Mouse (Mus musculus) CH12.LX (cell line): ENCODE measurements around the gene Cbx4.

Source experiments
- CHD2 ChIP-seq: IDR thresholded peaks from 2 replicates; pipeline ENCODE4 v1.6.1; 2011; ENCODE audit warnings: low read length, improper control_type of control experiment
- CTCF ChIP-seq, 2 experiments: IDR thresholded peaks in 1 of 2; conservative IDR thresholded peaks in 1 of 2; 2 replicates each; pipeline ENCODE4 v1.5.1; 2011 to 2012; ENCODE audit warnings: low read depth in 2 of 2, low read length in 2 of 2, improper control_type of control experiment in 1 of 2, inconsistent platforms in 1 of 2, mild to moderate bottlenecking in 1 of 2, moderate library complexity in 1 of 2
- MAFK ChIP-seq: IDR thresholded peaks from 2 replicates; pipeline ENCODE4 v1.6.1; 2011; ENCODE audit warnings: low read length, improper control_type of control experiment; ENCODE audit not compliant: insufficient replicate concordance
- MAX ChIP-seq: IDR thresholded peaks from 2 replicates; pipeline ENCODE4 v1.6.1; 2011; ENCODE audit warnings: low read length, improper control_type of control experiment
- MEF2A ChIP-seq: IDR thresholded peaks from 2 replicates; pipeline ENCODE4 v1.6.1; 2014; ENCODE audit warnings: low read depth, mild to moderate bottlenecking, inconsistent platforms, low read length, improper control_type of control experiment, borderline replicate concordance
- MYC ChIP-seq: IDR thresholded peaks from 2 replicates; pipeline ENCODE4 v1.6.1; 2011; ENCODE audit warnings: low read depth, mild to moderate bottlenecking, improper control_type of control experiment, low read length
- NRF1 ChIP-seq: IDR thresholded peaks from 2 replicates; pipeline ENCODE4 v1.6.1; 2014; ENCODE audit warnings: low read depth, mild to moderate bottlenecking, inconsistent platforms, low read length, improper control_type of control experiment, moderate library complexity
- POLR2A ChIP-seq: IDR thresholded peaks from 2 replicates; pipeline ENCODE4 v1.6.1; 2011; ENCODE audit warnings: low read depth, mild to moderate bottlenecking, improper control_type of control experiment, low read length
- RAD21 ChIP-seq: IDR thresholded peaks from 2 replicates; pipeline ENCODE4 v1.6.1; 2011; ENCODE audit warnings: low read depth, mild to moderate bottlenecking, low read length, improper control_type of control experiment, moderate library complexity
- TBP ChIP-seq: conservative IDR thresholded peaks from 2 replicates; pipeline ENCODE4 v1.6.1; 2011; ENCODE audit warnings: low read depth, low read length, improper control_type of control experiment
- UBTF ChIP-seq: IDR thresholded peaks from 2 replicates; pipeline ENCODE4 v1.6.1; 2012; ENCODE audit warnings: low read depth, mild to moderate bottlenecking, inconsistent platforms, low read length, improper control_type of control experiment, moderate library complexity
- ZC3H11A ChIP-seq: IDR thresholded peaks from 2 replicates; pipeline ENCODE4 v1.6.1; 2012; ENCODE audit warnings: low read depth, mild to moderate bottlenecking, inconsistent platforms, low read length, improper control_type of control experiment
- ZKSCAN1 ChIP-seq: IDR thresholded peaks from 2 replicates; pipeline ENCODE4 v1.6.1; 2012; ENCODE audit warnings: low read depth, inconsistent platforms, low read length, improper control_type of control experiment, borderline replicate concordance

GRCm38 (mm10) chr11:119053738-119054350, 32.2 kb downstream of the Cbx4 start:
- TF ChIP-seq TBP (no peak), NRF1 (peak; percentile 74), UBTF (no peak), CTCF (conservative IDR thresholded peaks at IDR 0.05 in 1 of 2, IDR thresholded peaks at IDR 0.05 in 1 of 2; ENCODE audit: low read depth in 2 of 2, low read length in 2 of 2) (0 out of 4 replicates have a peak, but pooled peaks of 1 of the 2 experiments have one; percentile 10), MYC (0 out of 2 replicates have a peak, but pooled peaks have one; percentile 10), MAFK (no peak), ZC3H11A (no peak), POLR2A (no peak), MAX (no peak), RAD21 (no peak), CHD2 (no peak), ZKSCAN1 (no peak), MEF2A (no peak)
